Mouse (Mus musculus) neural tube, embryonic 13.5 days (tissue): ENCODE measurements around the gene Hivep2. TPM values are rescaled to one million over a fixed set of nuclear protein-coding genes. Genes with fewer than 3 reads are reported as not detected.

Source experiments
- ATAC-seq: fragments of 200-750 bp; cut with Nextera tagmentation; 2 replicates; pipeline ENCODE4 v1.8.0; 2017; ENCODE audit warnings: low read depth, mild to moderate bottlenecking, moderate TSS enrichment, moderate library complexity
- H3K27ac ChIP-seq: fragments of 300-500 bp; sonication (generic); replicated peaks from 2 replicates; pipeline ENCODE4 v1.5.1; 2015; ENCODE audit warnings: moderate library complexity, mild to moderate bottlenecking, inconsistent platforms
- H3K27me3 ChIP-seq: fragments of 300-500 bp; sonication (generic); 2 replicates; pipeline ENCODE4 v1.6.1; 2015; ENCODE audit warnings: mild to moderate bottlenecking, inconsistent platforms
- H3K36me3 ChIP-seq: fragments of 300-500 bp; sonication (generic); 2 replicates; pipeline ENCODE4 v1.6.1; 2015; ENCODE audit warnings: mild to moderate bottlenecking, inconsistent platforms
- H3K4me1 ChIP-seq: fragments of 300-500 bp; sonication (generic); replicated peaks from 2 replicates; pipeline ENCODE4 v1.6.1; 2015; ENCODE audit warnings: inconsistent platforms
- H3K4me2 ChIP-seq: fragments of 300-500 bp; sonication (generic); 2 replicates; pipeline ENCODE4 v1.6.1; 2015; ENCODE audit warnings: inconsistent platforms, mild to moderate bottlenecking, moderate library complexity
- H3K4me3 ChIP-seq: fragments of 300-500 bp; sonication (generic); 2 replicates; pipeline ENCODE4 v1.5.1; 2015; ENCODE audit warnings: mild to moderate bottlenecking, inconsistent platforms
- H3K9ac ChIP-seq: fragments of 300-500 bp; sonication (generic); 2 replicates; pipeline ENCODE4 v1.6.1; 2015; ENCODE audit warnings: moderate library complexity, mild to moderate bottlenecking, inconsistent platforms
- H3K9me3 ChIP-seq: fragments of 300-500 bp; sonication (generic); 2 replicates; pipeline ENCODE4 v1.6.1; 2016; ENCODE audit warnings: inconsistent platforms
- WGBS: fragments of 180-500 bp; shearing (Covaris S2); methylation state at CpG from one replicate; pipeline ENCODE4 v1.1.7; 2015; 5-methylcytosine and 5-hydroxymethylcytosine counted together
- polyA plus RNA-seq: library from polyadenylated mRNA; unstranded; fragments of >200 nt; fragmentation: Nextera tagmentation; extraction: Ambion mirVana; gene quantifications from 2 replicates; pipeline ENCODE4 v1.2.1, GENCODE M21; 2015

Gene Hivep2
- polyA plus RNA-seq, 1 experiment from 2014 or later = 9.5 TPM

- Histone ChIP-seq H3K36me3 (peaks cover 51% of the 10 kb centered on the region), H3K27me3 (no peaks in the 10 kb centered on the region), H3K9me3 (no peaks in the 10 kb centered on the region), H3K4me3 (no peak overlapping the region), H3K4me1 (no peaks in the 10 kb centered on the region), H3K27ac (no peak overlapping the region), H3K9ac (no peak overlapping the region), H3K4me2 (no peak overlapping the region)
- no peak for ATAC-seq
- 85% methylated on average over 3 of the region's 3 CpGs for WGBS
These were observed 179.0 kb downstream of the Hivep2 start for GRCm38 (mm10) chr10:14144840-14145239.

- H3K4me2 ChIP-seq = no peak overlapping the region
- 48% methylated on average over 7 of the region's 7 CpGs for WGBS
- H3K4me1 ChIP-seq = no peaks in the 10 kb centered on the region
- H3K36me3 ChIP-seq = no peaks in the 10 kb centered on the region
- no peak overlapping the region for H3K4me3 ChIP-seq
- no peak overlapping the region for H3K9ac ChIP-seq
- no peak overlapping the region for H3K27ac ChIP-seq
- ATAC-seq = no peak
- H3K27me3 ChIP-seq = no peaks in the 10 kb centered on the region
- peaks cover 4% of the 10 kb centered on the region; the same call in 1 of the 2 replicates for H3K9me3 ChIP-seq
These were observed 199.0 kb downstream of the Hivep2 start for GRCm38 (mm10) chr10:14164829-14165228.

GRCm38 (mm10) chr10:14168197-14168844 lies 202.4 kb downstream of the Hivep2 start:
- WGBS = 79% methylated on average over 6 of the region's 6 CpGs
- ATAC-seq = no peak

GRCm38 (mm10) chr10:14168869-14169566 lies 203.1 kb downstream of the Hivep2 start:
- no peak for ATAC-seq
- H3K36me3 ChIP-seq = no peaks in the 10 kb centered on the region
- no peak overlapping the region for H3K27ac ChIP-seq
- WGBS = 74% methylated on average over 5 of the region's 5 CpGs
- H3K4me1 ChIP-seq = no peaks in the 10 kb centered on the region
- no peaks in the 10 kb centered on the region for H3K9me3 ChIP-seq
- H3K4me2 ChIP-seq = no peak overlapping the region
- no peak overlapping the region for H3K4me3 ChIP-seq
- no peaks in the 10 kb centered on the region for H3K27me3 ChIP-seq
- no peak overlapping the region for H3K9ac ChIP-seq

More at GRCm38 (mm10) chr10:14168197-14168844, 202.4 kb downstream of the Hivep2 start:
- Histone ChIP-seq H3K27ac (no peak overlapping the region), H3K4me1 (no peaks in the 10 kb centered on the region), H3K9ac (no peak overlapping the region), H3K9me3 (no peaks in the 10 kb centered on the region), H3K36me3 (no peaks in the 10 kb centered on the region), H3K27me3 (no peaks in the 10 kb centered on the region), H3K4me3 (no peak overlapping the region), H3K4me2 (no peak overlapping the region)

- no peaks in the 10 kb centered on the region for H3K36me3 ChIP-seq
- no peak for ATAC-seq
- H3K4me2 ChIP-seq = no peak overlapping the region
- H3K27me3 ChIP-seq = no peaks in the 10 kb centered on the region
- no peak overlapping the region for H3K9ac ChIP-seq
- 79% methylated on average over 4 of the region's 4 CpGs for WGBS
- H3K4me1 ChIP-seq = no peaks in the 10 kb centered on the region
- H3K9me3 ChIP-seq = no peaks in the 10 kb centered on the region
- no peak overlapping the region for H3K27ac ChIP-seq
- no peak overlapping the region for H3K4me3 ChIP-seq
These were observed 208.2 kb downstream of the Hivep2 start for GRCm38 (mm10) chr10:14174124-14174523.

GRCm38 (mm10) chr10:14179424-14180339 lies 213.8 kb downstream of the Hivep2 start:
- Histone ChIP-seq H3K36me3 (no peaks in the 10 kb centered on the region), H3K4me2 (no peak overlapping the region), H3K9me3 (no peaks in the 10 kb centered on the region), H3K4me3 (no peak overlapping the region), H3K9ac (no peak overlapping the region), H3K27ac (no peak overlapping the region), H3K27me3 (no peaks in the 10 kb centered on the region), H3K4me1 (no peaks in the 10 kb centered on the region)
- WGBS = 79% methylated on average over 19 of the region's 19 CpGs
- ATAC-seq = no peak

- ATAC-seq = no peak
- Histone ChIP-seq H3K36me3 (no peaks in the 10 kb centered on the region), H3K27me3 (no peaks in the 10 kb centered on the region), H3K9me3 (no peaks in the 10 kb centered on the region), H3K4me3 (no peak overlapping the region), H3K4me1 (no peaks in the 10 kb centered on the region), H3K9ac (no peak overlapping the region), H3K4me2 (no peak overlapping the region), H3K27ac (no peak overlapping the region)
- 78% methylated on average over 11 of the region's 11 CpGs for WGBS
These were observed 220.6 kb downstream of the Hivep2 start for GRCm38 (mm10) chr10:14186352-14186976.

GRCm38 (mm10) chr10:14189050-14189449 lies 223.2 kb downstream of the Hivep2 start:
- ATAC-seq = no peak

GRCm38 (mm10) chr10:14191202-14191601 lies 225.3 kb downstream of the Hivep2 start:
- H3K27me3 ChIP-seq = no peaks in the 10 kb centered on the region
- H3K36me3 ChIP-seq = no peaks in the 10 kb centered on the region
- H3K9ac ChIP-seq = no peak overlapping the region
- no peaks in the 10 kb centered on the region for H3K9me3 ChIP-seq
- H3K4me2 ChIP-seq = no peak overlapping the region
- no peak for ATAC-seq
- no peak overlapping the region for H3K4me3 ChIP-seq
- peaks cover 17% of the 10 kb centered on the region for H3K4me1 ChIP-seq
- 84% methylated on average over 10 of the region's 10 CpGs for WGBS
- no peak overlapping the region for H3K27ac ChIP-seq

More at GRCm38 (mm10) chr10:14189050-14189449, 223.2 kb downstream of the Hivep2 start:
- Histone ChIP-seq H3K9ac (no peak overlapping the region), H3K27me3 (no peaks in the 10 kb centered on the region), H3K4me2 (no peak overlapping the region), H3K9me3 (no peaks in the 10 kb centered on the region), H3K36me3 (no peaks in the 10 kb centered on the region), H3K27ac (no peak overlapping the region), H3K4me3 (no peak overlapping the region), H3K4me1 (peaks cover 11% of the 10 kb centered on the region; the same call in 1 of the 2 replicates)
- 73% methylated on average over 4 of the region's 4 CpGs for WGBS

- H3K27ac ChIP-seq = no peak overlapping the region
- H3K27me3 ChIP-seq = no peaks in the 10 kb centered on the region
- H3K4me2 ChIP-seq = no peak overlapping the region
- WGBS = 79% methylated on average over 4 of the region's 4 CpGs
- H3K4me3 ChIP-seq = no peak overlapping the region
- H3K36me3 ChIP-seq = no peaks in the 10 kb centered on the region
- no peak overlapping the region for H3K9ac ChIP-seq
- H3K9me3 ChIP-seq = no peaks in the 10 kb centered on the region
- ATAC-seq = no peak
- H3K4me1 ChIP-seq = peaks cover 20% of the 10 kb centered on the region
These were observed 226.3 kb downstream of the Hivep2 start for GRCm38 (mm10) chr10:14192156-14192555.

GRCm38 (mm10) chr10:14193702-14194101 lies 227.8 kb downstream of the Hivep2 start:
- no peak for ATAC-seq
- Histone ChIP-seq H3K4me1 (peaks cover 20% of the 10 kb centered on the region), H3K4me3 (no peak overlapping the region), H3K9ac (no peak overlapping the region), H3K36me3 (no peaks in the 10 kb centered on the region), H3K27me3 (no peaks in the 10 kb centered on the region), H3K4me2 (no peak overlapping the region), H3K9me3 (no peaks in the 10 kb centered on the region), H3K27ac (no peak overlapping the region)
- WGBS = 42% methylated on average over 4 of the region's 4 CpGs
